In the genomic region with DNA sequence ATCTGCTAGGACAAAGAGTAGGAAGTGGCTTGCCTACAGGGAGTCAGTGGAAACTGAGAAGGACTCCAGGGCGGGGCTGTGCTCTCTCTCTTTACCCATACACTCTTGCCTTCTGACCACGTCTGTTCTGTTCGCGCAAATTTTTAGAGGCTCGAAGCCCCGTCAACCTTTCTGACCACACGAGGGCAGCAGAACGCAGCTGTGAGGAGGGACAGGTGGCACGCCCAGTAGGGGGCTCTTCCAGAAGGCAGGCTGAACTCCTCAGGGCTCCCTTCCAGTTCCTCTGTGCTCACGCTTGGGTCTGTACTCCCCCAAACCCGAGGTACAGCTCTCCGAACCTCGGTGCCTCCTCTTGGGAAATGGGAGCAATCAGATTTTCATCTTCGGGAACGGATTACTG, we compare ENCODE assay signal across 8 mouse cellular contexts.
DNase-seq lines count a peak whose midpoint lies in the region; ATAC-seq lines count a peak whose summit lies in the region.

No protein-coding gene starts in this region.

- 4% methylated on average over 15 of the region's 15 CpGs for WGBS in embryonic facial prominence, embryonic 14.5 days

- no peaks in the 10 kb centered on the region for H3K36me3 ChIP-seq in embryonic facial prominence, embryonic 14.5 days (ENCODE audit: control insufficient read depth, insufficient read depth, low read length)

- peaks cover 12% of the 10 kb centered on the region; the same call in 1 of the 2 replicates for H3K4me1 ChIP-seq in embryonic facial prominence, embryonic 14.5 days (ENCODE audit: control insufficient read depth, insufficient read depth, low read length)

- no peak overlapping the region for H3K4me3 ChIP-seq in embryonic facial prominence, embryonic 14.5 days (ENCODE audit: low read depth, low read length)

- H3K9me3 ChIP-seq in embryonic facial prominence, embryonic 14.5 days (ENCODE audit: control insufficient read depth, low read length), result no peaks in the 10 kb centered on the region

- intact Hi-C loops in heart, postnatal 36 days (cut with DNase I), result loop anchor here (1.0 kb wide), 1 partner anchor 125 kb away; a partner anchor contains a TSS

- peak; percentile 42; the same call in 1 of the 2 replicates for ATAC-seq in embryonic facial prominence, embryonic 14.5 days (ENCODE audit: low read depth)

- peaks cover 67% of the 10 kb centered on the region for H3K27me3 ChIP-seq in embryonic facial prominence, embryonic 14.5 days (replicated peaks; ENCODE audit: control insufficient read depth, insufficient read depth, low read length)

- H3K27ac ChIP-seq in embryonic facial prominence, embryonic 14.5 days (replicated peaks; ENCODE audit: low read depth, low read length), result no peak overlapping the region

- DNase-seq in CD4-positive helper T cell, adult 2 months (ENCODE audit: low read depth, low spot score), result peak; percentile 57
- DNase-seq in adrenal gland, postnatal 36 days, result peak; percentile 81 to 85
- peak; percentile 87 for DNase-seq in embryonic facial prominence, embryonic 14.5 days (ENCODE audit: low spot score)
- DNase-seq in heart, postnatal 36 days, result peak; percentile 75 to 79
- peak; percentile 61 for DNase-seq in layer of hippocampus, adult 9-10 months (ENCODE audit: low spot score)
- DNase-seq in lung, postnatal 10 days, result peak; percentile 88
- peak; percentile 90 for DNase-seq in retina, postnatal 1 day
- DNase-seq in thymus, postnatal 36 days, result peak; percentile 73 to 77

- H3K9ac ChIP-seq in embryonic facial prominence, embryonic 14.5 days (ENCODE audit: low read depth, low read length), result no peak overlapping the region

- no peak overlapping the region for H3K4me2 ChIP-seq in embryonic facial prominence, embryonic 14.5 days (ENCODE audit: low read depth, low read length)
